Mouse (Mus musculus) kidney, adult 2 months (tissue): ENCODE data around the gene Capg.

Experiments
- CTCF ChIP-seq: fragments of 200-500 bp; conservative IDR thresholded peaks from 2 replicates; pipeline ENCODE4 v1.5.1; 2011; ENCODE audit warnings: low read depth, mild to moderate bottlenecking, control low read depth, low read length, moderate library complexity, mixed read lengths; ENCODE audit not compliant: insufficient read depth, insufficient read length
- POLR2A ChIP-seq: fragments of 200-500 bp; IDR thresholded peaks from one replicate; pipeline ENCODE4 v1.6.1; 2011; ENCODE audit warnings: low read depth, low read length, control low read depth

DNA sequence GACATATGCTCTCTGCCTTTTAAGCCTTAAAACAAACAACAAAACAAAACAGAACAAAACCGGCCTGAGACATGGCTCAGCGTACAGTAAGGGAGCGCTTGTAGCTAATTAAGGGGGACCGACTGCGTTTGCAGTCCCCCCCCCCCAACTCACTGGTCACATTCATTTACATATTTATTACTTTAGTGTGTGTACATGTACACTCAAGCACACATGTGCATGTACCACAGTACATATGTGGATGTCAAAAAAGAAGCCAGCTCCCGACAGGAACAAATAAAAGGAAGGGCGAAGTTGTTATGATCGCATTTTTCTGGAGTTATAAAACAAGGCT is 8.9 kb downstream of the Capg start:
- TF ChIP-seq CTCF, result no peak
- no peak for TF ChIP-seq POLR2A
